Comparison of ENCODE assay signal across 8 mouse cellular contexts in genomic region chr7:84605033-84605687, GRCm38 (mm10). TPM values are rescaled to one million over a fixed set of nuclear protein-coding genes. Genes with fewer than 3 reads are reported as not detected.
DNase-seq lines count a peak whose midpoint lies in the region; ATAC-seq and TF ChIP-seq lines count a peak whose summit lies in the region.

No protein-coding gene starts in this region.

- no peaks in the 10 kb centered on the region for H3K27me3 ChIP-seq in lung, embryonic 14.5 days (ENCODE audit: insufficient read depth, low read length)
- H3K27me3 ChIP-seq in hindbrain, embryonic 11.5 days (ENCODE audit: control insufficient read depth, insufficient read depth, low read length) = no peaks in the 10 kb centered on the region
- no peaks in the 10 kb centered on the region for H3K27me3 ChIP-seq in liver, postnatal 0 days (ENCODE audit: insufficient read depth, low read length)
- no peaks in the 10 kb centered on the region for H3K27me3 ChIP-seq in stomach, embryonic 15.5 days (replicated peaks)

- peak overlapping the region; percentile 54 for H3K9ac ChIP-seq in lung, embryonic 14.5 days
- H3K9ac ChIP-seq in hindbrain, embryonic 11.5 days (ENCODE audit: low read depth, low read length) = peak overlapping the region; percentile 56
- H3K9ac ChIP-seq in liver, postnatal 0 days (replicated peaks) = peak overlapping the region; percentile 79
- peak overlapping the region; percentile 46 for H3K9ac ChIP-seq in stomach, embryonic 15.5 days

- H3K4me2 ChIP-seq in lung, embryonic 14.5 days = peak overlapping the region; percentile 94
- peak overlapping the region; percentile 94 for H3K4me2 ChIP-seq in hindbrain, embryonic 11.5 days (replicated peaks; ENCODE audit: low read depth, low read length)
- peak overlapping the region; percentile 95 for H3K4me2 ChIP-seq in liver, postnatal 0 days (ENCODE audit: low read depth, low read length)
- H3K4me2 ChIP-seq in stomach, embryonic 15.5 days = peak overlapping the region; percentile 93

- 9% methylated on average over 19 of the region's 19 CpGs for WGBS in lung, embryonic 14.5 days
- 9% methylated on average over 19 of the region's 19 CpGs for WGBS in hindbrain, embryonic 11.5 days
- WGBS in liver, postnatal 0 days (ENCODE audit: insufficient replicate concordance) = 10% methylated on average over 19 of the region's 19 CpGs
- WGBS in stomach, embryonic 15.5 days = 8% methylated on average over 19 of the region's 19 CpGs

- no peak for TF ChIP-seq CTCF in lung, embryonic 14.5 days (IDR thresholded peaks at IDR 0.05; ENCODE audit: low read depth)
- TF ChIP-seq CTCF in liver, postnatal 0 days (IDR thresholded peaks at IDR 0.05; ENCODE audit: low read depth) = no peak

- 0 out of 2 replicates have a peak, but pooled peaks cover 4% of the 10 kb centered on the region for H3K4me1 ChIP-seq in lung, embryonic 14.5 days (ENCODE audit: insufficient read depth)
- H3K4me1 ChIP-seq in hindbrain, embryonic 11.5 days (replicated peaks; ENCODE audit: control insufficient read depth, insufficient read depth, low read length) = no peaks in the 10 kb centered on the region
- peaks cover 25% of the 10 kb centered on the region for H3K4me1 ChIP-seq in liver, postnatal 0 days (ENCODE audit: insufficient read depth)
- H3K4me1 ChIP-seq in stomach, embryonic 15.5 days = peaks cover 4% of the 10 kb centered on the region; the same call in 1 of the 2 replicates

- TF ChIP-seq EP300 in liver, postnatal 0 days (IDR thresholded peaks at IDR 0.05; ENCODE audit: low read depth) = no peak

- H3K36me3 ChIP-seq in lung, embryonic 14.5 days (ENCODE audit: insufficient read depth) = no peaks in the 10 kb centered on the region
- H3K36me3 ChIP-seq in hindbrain, embryonic 11.5 days (ENCODE audit: control insufficient read depth, insufficient read depth, low read length) = no peaks in the 10 kb centered on the region
- H3K36me3 ChIP-seq in liver, postnatal 0 days (replicated peaks; ENCODE audit: insufficient read depth, low read length) = 0 out of 2 replicates have a peak, but pooled peaks cover 5% of the 10 kb centered on the region
- H3K36me3 ChIP-seq in stomach, embryonic 15.5 days = no peaks in the 10 kb centered on the region

- ATAC-seq in lung, embryonic 14.5 days (ENCODE audit: insufficient read depth) = peak; percentile 48; the same call in 1 of the 2 replicates
- ATAC-seq in hindbrain, embryonic 11.5 days (ENCODE audit: low FRiP score) = 0 out of 2 replicates have a peak, but pooled peaks have one; percentile 29
- no peak for ATAC-seq in liver, postnatal 0 days
- no peak for ATAC-seq in stomach, embryonic 15.5 days (ENCODE audit: insufficient read depth, low FRiP score, low read depth)

- no peaks in the 10 kb centered on the region for H3K9me3 ChIP-seq in lung, embryonic 14.5 days (ENCODE audit: low read depth, low read length)
- H3K9me3 ChIP-seq in hindbrain, embryonic 11.5 days (ENCODE audit: control insufficient read depth, low read length) = no peaks in the 10 kb centered on the region
- no peaks in the 10 kb centered on the region for H3K9me3 ChIP-seq in liver, postnatal 0 days (ENCODE audit: low read length)
- no peaks in the 10 kb centered on the region for H3K9me3 ChIP-seq in stomach, embryonic 15.5 days

- no peak overlapping the region for H3K27ac ChIP-seq in lung, embryonic 14.5 days (ENCODE audit: low read depth)
- no peak overlapping the region for H3K27ac ChIP-seq in hindbrain, embryonic 11.5 days (ENCODE audit: low read depth, low read length)
- peak overlapping the region; percentile 97 for H3K27ac ChIP-seq in liver, postnatal 0 days (ENCODE audit: low read depth)
- peak overlapping the region; percentile 51; the same call in 1 of the 2 replicates for H3K27ac ChIP-seq in stomach, embryonic 15.5 days

- DNase-seq in lung, embryonic 14.5 days = peak; percentile 23
- no peak for DNase-seq in lung, adult 18-20 months
- DNase-seq in embryo, embryonic 11.5 days (ENCODE audit: low read depth, low spot score) = peak; percentile 4
- DNase-seq in hindbrain, embryonic 11.5 days (ENCODE audit: low spot score) = no peak
- no peak for DNase-seq in liver, postnatal 0 days
- DNase-seq in layer of hippocampus, adult 9-10 months (ENCODE audit: low spot score) = no peak
- no peak for DNase-seq in cerebellum, adult 9-10 months

- H3K4me3 ChIP-seq in lung, embryonic 14.5 days (ENCODE audit: low read depth, low read length) = peak overlapping the region; percentile 57
- peak overlapping the region; percentile 47 for H3K4me3 ChIP-seq in hindbrain, embryonic 11.5 days (ENCODE audit: low read depth, low read length)
- peak overlapping the region; percentile 65 for H3K4me3 ChIP-seq in liver, postnatal 0 days (ENCODE audit: low read depth, low read length)
- H3K4me3 ChIP-seq in stomach, embryonic 15.5 days (replicated peaks) = peak overlapping the region; percentile 59

RNA-seq across cellular contexts. Expression of gene Fah, which starts 1.4 kb away (rescaled TPM):
- polyA plus RNA-seq in lung, embryonic 14.5 days (2014; fragmentation: Nextera tagmentation; extraction: Ambion mirVana) = 10.7 and 12.0 TPM in 2 replicates
- 3.5 and 4.0 TPM in 2 replicates for polyA plus RNA-seq in hindbrain, embryonic 11.5 days (2014; fragmentation: Nextera tagmentation; extraction: Ambion mirVana)
- 265 and 296 TPM in 2 replicates for polyA plus RNA-seq in liver, postnatal 0 days (2015; fragmentation: Nextera tagmentation; extraction: Ambion mirVana)
- 11.2 and 15.0 TPM in 2 replicates for polyA plus RNA-seq in stomach, embryonic 15.5 days (2015; fragmentation: Nextera tagmentation; extraction: Ambion mirVana)

Comparison
In these comparisons a context has a peak if more than half of its experiments do, and no peak if none do; other contexts are left out.
1. DNase-seq: peak in lung, embryonic 14.5 days (single experiment) and embryo, embryonic 11.5 days (single experiment); none in lung, adult 18-20 months (0 of 2), hindbrain, embryonic 11.5 days (single experiment), liver, postnatal 0 days (single experiment), layer of hippocampus, adult 9-10 months (single experiment) and cerebellum, adult 9-10 months (single experiment).
2. ATAC-seq: peak in lung, embryonic 14.5 days (single experiment) and hindbrain, embryonic 11.5 days (single experiment); none in liver, postnatal 0 days (single experiment) and stomach, embryonic 15.5 days (single experiment).
3. H3K27ac ChIP-seq: peak in liver, postnatal 0 days (single experiment) and stomach, embryonic 15.5 days (single experiment); none in lung, embryonic 14.5 days (single experiment) and hindbrain, embryonic 11.5 days (single experiment).
4. RNA of gene Fah, which starts 1.4 kb away (polyA plus RNA-seq): 265 to 296 TPM in liver, postnatal 0 days; 11.2 to 15.0 TPM in stomach, embryonic 15.5 days, 10.7 to 12.0 TPM in lung, embryonic 14.5 days and 3.5 to 4.0 TPM in hindbrain, embryonic 11.5 days; every median in the first group is over 10 times any median in the second.
5. Peak in every context shown above with its lines, with median percentiles within 50 percentile points of each other: H3K4me2 ChIP-seq, H3K4me3 ChIP-seq and H3K9ac ChIP-seq.